Mouse (Mus musculus) cerebellum, adult 2 months (tissue): Measurements from ENCODE around the gene Tnfsf13. TPM values are rescaled to one million over a fixed set of nuclear protein-coding genes. Genes with fewer than 3 reads are reported as not detected.
A peak's percentile ranks its signal among the peaks of the same experiment; 100 is the strongest.

Experiments
- DNase-seq, 2 experiments: peaks; one replicate each; pipeline ENCODE4 v3.0.0; 2021
- H3K27ac ChIP-seq: fragments of 200-500 bp; 2 replicates; pipeline ENCODE4 v1.5.1; 2012; ENCODE audit warnings: low read length, control low read depth, inconsistent platforms; ENCODE audit not compliant: insufficient read depth
- H3K27me3 ChIP-seq: fragments of 200-500 bp; 2 replicates; pipeline ENCODE4 v1.6.1; 2012; ENCODE audit warnings: inconsistent platforms, mild to moderate bottlenecking, low read length, moderate library complexity; ENCODE audit not compliant: control insufficient read depth, insufficient read depth
- H3K4me1 ChIP-seq: fragments of 200-500 bp; 2 replicates; pipeline ENCODE4 v1.6.1; 2011; ENCODE audit warnings: low read length; ENCODE audit not compliant: control insufficient read depth, insufficient read depth
- H3K4me3 ChIP-seq: fragments of 200-500 bp; replicated peaks from 2 replicates; pipeline ENCODE3; 2011; ENCODE audit warnings: mild to moderate bottlenecking, low read depth, low read length, control low read depth; ENCODE audit not compliant: insufficient read depth
- CTCF ChIP-seq: fragments of 200-500 bp; IDR thresholded peaks from 2 replicates; pipeline ENCODE4 v1.5.1; 2011; ENCODE audit warnings: low read depth, mild to moderate bottlenecking, control low read depth, low read length, moderate library complexity, borderline replicate concordance; ENCODE audit not compliant: insufficient read depth
- POLR2A ChIP-seq: fragments of 200-500 bp; IDR thresholded peaks from 2 replicates; pipeline ENCODE4 v1.6.1; 2011; ENCODE audit warnings: low read length, control low read depth, borderline replicate concordance; ENCODE audit not compliant: insufficient read depth
- WGBS: fragments of 180-500 bp; shearing (Covaris S2); methylation state at CpG from one replicate; pipeline ENCODE4 v1.1.7; 2018; 5-methylcytosine and 5-hydroxymethylcytosine counted together
- polyA plus RNA-seq: library from polyadenylated mRNA; depleted of rRNA; stranded (reverse); fragments of >200 nt; gene quantifications from 2 replicates; pipeline ENCODE4 v1.2.3, GENCODE M21; 2012

Gene Tnfsf13
- polyA plus RNA-seq, 1 experiment = 4.8 TPM

DNA sequence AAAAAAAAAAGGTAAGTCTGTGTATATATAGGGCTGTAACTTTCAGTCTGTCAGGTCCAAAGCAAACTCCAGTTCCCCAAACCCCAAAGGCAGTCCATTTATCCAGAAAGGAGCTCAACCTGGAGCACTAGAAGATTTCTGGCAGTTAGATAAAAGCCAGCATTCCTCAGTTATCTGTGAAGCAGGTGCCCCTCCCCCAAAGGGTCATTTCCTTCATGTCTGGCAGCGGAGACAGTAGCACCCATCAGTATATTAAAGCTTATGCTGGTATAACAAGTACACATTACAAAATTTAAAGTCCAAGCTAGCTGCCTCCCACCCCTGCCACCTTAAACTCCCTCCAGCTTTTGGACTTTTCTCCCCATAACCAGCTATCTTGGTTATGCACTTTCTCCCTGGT lies 14.0 kb upstream of the Tnfsf13 start:
- DNase-seq = no peak
- H3K27me3 ChIP-seq = no peaks in the 10 kb centered on the region
- TF ChIP-seq CTCF (no peak), POLR2A (no peak)
- H3K4me1 ChIP-seq = peaks cover 5% of the 10 kb centered on the region; the same call in 1 of the 2 replicates
- 77% methylated on average over 1 of the region's 1 CpGs for WGBS
- no peak overlapping the region for H3K4me3 ChIP-seq
- H3K27ac ChIP-seq = no peak overlapping the region

DNA sequence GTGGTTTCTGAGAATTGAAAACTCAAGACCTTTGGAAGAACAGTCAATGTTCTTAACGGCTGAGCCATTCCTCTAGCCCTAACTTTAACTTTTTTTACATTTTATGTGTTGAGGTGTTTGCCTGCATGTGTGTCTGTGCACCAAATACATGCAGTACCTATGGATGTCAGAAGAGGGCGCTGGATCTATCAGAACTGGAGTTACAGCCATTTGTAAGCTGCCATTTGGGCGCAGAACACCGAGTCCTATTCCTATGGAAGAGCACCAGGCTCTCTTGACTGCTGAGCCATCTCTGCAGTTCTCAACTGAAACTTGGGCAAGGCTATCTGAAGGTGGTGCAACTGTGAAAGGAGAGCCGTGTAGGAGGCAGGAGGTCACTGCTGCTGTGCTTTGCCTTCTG lies 13.0 kb upstream of the Tnfsf13 start:
- TF ChIP-seq CTCF = peak; percentile 26; the same call in 1 of the 2 replicates
- TF ChIP-seq POLR2A = no peak
- no peak overlapping the region for H3K4me3 ChIP-seq
- H3K27ac ChIP-seq = no peak overlapping the region
- H3K4me1 ChIP-seq = peaks cover 5% of the 10 kb centered on the region; the same call in 1 of the 2 replicates
- H3K27me3 ChIP-seq = no peaks in the 10 kb centered on the region
- WGBS = 71% methylated on average over 5 of the region's 5 CpGs
- DNase-seq = no peak

DNA sequence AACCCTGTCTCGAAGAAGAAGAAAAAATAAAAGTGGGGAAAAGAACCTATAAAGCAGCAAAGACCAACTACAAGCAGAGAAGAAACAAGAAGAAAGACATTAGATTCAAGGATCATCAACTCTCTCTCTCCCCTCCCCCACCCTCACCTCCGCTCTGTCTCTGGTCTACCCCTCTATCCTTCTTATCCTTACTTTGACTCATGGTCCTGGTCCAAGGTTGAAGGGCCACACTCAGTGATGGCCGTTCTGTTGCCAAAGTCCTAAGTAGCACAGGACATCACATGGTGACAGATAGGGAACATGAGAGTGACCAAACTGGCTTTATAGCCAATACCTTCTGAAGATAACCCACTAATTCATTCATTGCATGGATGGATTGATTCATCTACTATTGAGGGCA lies 11.8 kb upstream of the Tnfsf13 start:
- Histone ChIP-seq H3K4me3 (no peak overlapping the region), H3K27me3 (no peaks in the 10 kb centered on the region), H3K27ac (no peak overlapping the region), H3K4me1 (peaks cover 5% of the 10 kb centered on the region; the same call in 1 of the 2 replicates)
- WGBS = 94% methylated on average over 3 of the region's 3 CpGs
- DNase-seq = no peak
- TF ChIP-seq CTCF = no peak
- TF ChIP-seq POLR2A = no peak

DNA sequence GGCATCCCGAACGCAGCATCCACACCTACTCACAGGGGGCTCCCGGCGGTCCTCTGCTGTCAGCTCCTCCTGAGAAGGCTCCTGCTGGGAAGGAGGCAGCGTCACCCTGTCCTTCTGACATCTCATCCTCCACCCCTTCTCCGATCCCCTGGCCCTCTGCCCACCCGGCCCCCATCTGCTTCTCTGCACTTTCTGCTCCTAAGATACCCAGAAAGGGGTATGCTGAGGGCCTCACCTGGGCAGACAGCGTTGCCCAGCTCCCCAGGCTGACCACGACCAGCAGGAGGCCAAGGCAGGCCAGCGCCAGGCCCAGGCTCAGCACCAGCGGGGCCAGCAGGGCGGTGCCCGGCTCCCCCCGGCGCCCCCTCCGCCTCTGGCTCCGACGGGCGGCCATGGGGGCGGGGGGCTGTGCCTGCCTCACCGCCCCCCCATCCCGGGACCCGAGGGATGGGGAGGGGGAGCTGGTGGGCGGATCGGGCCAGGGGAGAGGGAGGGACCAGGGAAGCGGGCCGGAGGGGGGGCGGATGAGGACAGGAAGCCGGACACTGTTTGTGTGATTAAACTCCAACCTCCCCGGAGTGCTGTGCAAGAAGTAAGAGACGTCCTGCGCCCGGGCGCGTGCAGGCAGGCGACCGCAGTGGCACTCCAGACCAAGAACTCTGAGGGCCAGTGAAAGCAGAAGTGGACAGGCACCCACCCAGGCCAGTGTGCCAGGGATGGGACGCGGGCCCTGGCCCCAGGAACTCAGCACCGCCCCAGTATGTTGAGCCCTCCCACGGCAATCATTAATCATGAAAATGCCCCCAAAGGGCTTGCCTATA lies 10.0 kb upstream of the Tnfsf13 start, which contains the start of the genes Tnfsf12 and Tnfsfm13:
Tnfsf12 (minus strand) TSS at position 489 of the 821 bp plus-strand sequence.
Tnfsfm13 (minus strand) TSS at position 738 of the 821 bp plus-strand sequence.
- H3K27me3 ChIP-seq = no peaks in the 10 kb centered on the region
- H3K4me3 ChIP-seq = peak within 1 kb of the TSS; percentile 55
- peak; percentile 65 to 75 for DNase-seq
- H3K4me1 ChIP-seq = peaks cover 5% of the 10 kb centered on the region; the same call in 1 of the 2 replicates
- TF ChIP-seq CTCF (no peak), POLR2A (0 out of 2 replicates have a peak, but pooled peaks have one; percentile 13)
- WGBS = 1% methylated on average over 38 of the region's 41 CpGs
- H3K27ac ChIP-seq = peak within 1 kb of the TSS; percentile 80

DNA sequence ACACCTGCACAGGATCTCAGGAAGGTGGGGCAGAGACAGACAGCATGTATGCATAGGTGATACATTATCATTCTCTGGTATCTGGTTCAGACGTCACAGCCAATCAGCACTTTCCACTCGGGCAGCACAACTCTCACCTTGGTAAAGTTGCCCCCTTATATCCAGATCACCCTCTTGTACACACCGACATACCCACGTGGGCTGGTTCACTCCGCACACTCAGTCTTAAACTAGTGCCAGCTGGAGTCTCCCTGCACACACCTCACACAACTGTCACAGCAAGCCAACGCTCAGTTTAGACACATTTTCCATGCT lies 9.4 kb upstream of the Tnfsf13 start:
- peaks cover 5% of the 10 kb centered on the region; the same call in 1 of the 2 replicates for H3K4me1 ChIP-seq
- 4% methylated on average over 6 of the region's 6 CpGs for WGBS
- no peak for DNase-seq
- no peaks in the 10 kb centered on the region for H3K27me3 ChIP-seq
- no peak for TF ChIP-seq CTCF
- no peak for TF ChIP-seq POLR2A
- peak overlapping the region; percentile 75 for H3K27ac ChIP-seq
- peak overlapping the region; percentile 55 for H3K4me3 ChIP-seq

DNA sequence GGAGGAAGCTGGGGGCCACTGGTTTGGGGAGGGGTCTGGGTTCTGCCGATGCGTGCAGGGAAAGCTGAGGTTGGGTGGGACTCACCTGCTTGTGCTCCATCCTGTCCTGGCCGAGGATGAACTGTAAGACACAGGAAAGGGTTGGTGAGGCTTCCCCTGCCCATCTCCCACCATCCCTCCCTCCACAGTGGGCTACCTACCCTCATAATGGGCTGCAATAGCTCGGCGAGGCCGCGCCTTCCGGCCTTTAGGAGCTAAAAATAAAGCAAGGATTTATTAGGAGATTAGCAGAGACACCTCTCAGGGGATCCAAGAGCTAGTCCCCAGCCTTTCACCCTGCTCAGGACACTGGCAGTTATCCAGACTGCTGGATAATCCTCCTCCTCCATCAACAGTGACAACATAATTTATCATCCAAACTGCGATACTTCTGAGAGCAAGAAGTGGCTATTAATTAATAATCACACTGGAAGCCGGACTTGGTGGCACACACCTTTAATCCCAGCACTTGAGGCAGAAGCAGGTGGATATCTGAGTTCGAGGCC lies 7.9 kb upstream of the Tnfsf13 start:
- no peak for TF ChIP-seq POLR2A
- TF ChIP-seq CTCF = no peak
- peaks cover 5% of the 10 kb centered on the region; the same call in 1 of the 2 replicates for H3K4me1 ChIP-seq
- H3K27ac ChIP-seq = no peak overlapping the region
- H3K4me3 ChIP-seq = no peak overlapping the region
- no peaks in the 10 kb centered on the region for H3K27me3 ChIP-seq
- DNase-seq = no peak
- WGBS = 62% methylated on average over 11 of the region's 11 CpGs

DNA sequence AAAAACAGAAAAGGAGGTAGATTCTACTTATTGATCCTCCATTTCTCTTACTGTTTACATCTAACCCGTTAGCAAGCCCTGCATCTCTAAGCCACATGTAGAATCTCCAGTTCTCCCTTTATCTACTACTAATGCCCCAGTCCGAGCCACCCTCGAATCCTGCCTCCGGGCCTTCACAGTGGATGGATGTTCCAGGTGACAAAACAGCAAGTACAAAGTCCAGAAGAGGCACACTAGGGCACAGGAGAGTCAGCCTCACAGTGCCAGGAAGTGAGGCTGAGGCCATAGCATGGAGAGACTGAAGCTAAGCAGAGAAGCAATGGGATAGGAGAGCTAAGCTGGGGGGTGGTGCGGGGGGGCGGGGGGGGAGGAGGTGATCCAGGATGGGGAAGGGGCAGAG lies 7.3 kb upstream of the Tnfsf13 start:
- Histone ChIP-seq H3K4me1 (peaks cover 5% of the 10 kb centered on the region; the same call in 1 of the 2 replicates), H3K4me3 (no peak overlapping the region), H3K27ac (no peak overlapping the region), H3K27me3 (no peaks in the 10 kb centered on the region)
- TF ChIP-seq POLR2A (no peak), CTCF (no peak)
- 90% methylated on average over 6 of the region's 6 CpGs for WGBS
- no peak for DNase-seq

DNA sequence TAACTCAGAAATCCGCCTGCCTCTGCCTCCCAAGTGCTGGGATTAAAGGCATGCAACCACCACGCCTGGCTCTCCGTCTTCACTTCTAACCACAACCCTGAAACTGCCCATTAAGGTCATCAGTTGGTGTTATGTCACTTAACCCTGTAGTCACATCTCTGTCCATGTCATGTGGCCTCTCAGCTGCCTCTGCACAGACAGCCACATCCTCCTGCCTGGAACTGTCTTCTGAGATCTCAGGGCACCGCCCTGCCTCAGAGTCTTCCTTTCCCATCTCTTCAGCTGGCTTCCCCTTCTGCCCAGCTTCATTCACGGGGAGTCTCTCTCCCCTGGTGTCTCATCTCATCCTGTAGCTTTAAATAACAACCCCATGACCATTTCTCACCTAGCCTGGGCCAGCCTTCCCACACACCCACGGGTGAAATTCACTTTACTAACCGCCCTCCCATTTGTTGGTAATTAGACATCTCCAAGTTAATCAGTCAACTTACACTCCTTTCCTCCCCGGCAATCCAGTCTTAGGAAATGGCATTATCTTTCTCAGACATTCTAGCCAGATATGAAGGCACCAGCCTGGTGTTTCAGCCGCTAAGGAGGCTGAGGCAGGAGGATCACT lies 6.7 kb upstream of the Tnfsf13 start:
- 82% methylated on average over 9 of the region's 9 CpGs for WGBS
- Histone ChIP-seq H3K27ac (no peak overlapping the region), H3K4me1 (peaks cover 5% of the 10 kb centered on the region; the same call in 1 of the 2 replicates), H3K4me3 (no peak overlapping the region), H3K27me3 (no peaks in the 10 kb centered on the region)
- TF ChIP-seq POLR2A (no peak), CTCF (no peak)
- DNase-seq = no peak
